8 mouse cellular contexts compared by ENCODE assay signal in the genomic region with DNA sequence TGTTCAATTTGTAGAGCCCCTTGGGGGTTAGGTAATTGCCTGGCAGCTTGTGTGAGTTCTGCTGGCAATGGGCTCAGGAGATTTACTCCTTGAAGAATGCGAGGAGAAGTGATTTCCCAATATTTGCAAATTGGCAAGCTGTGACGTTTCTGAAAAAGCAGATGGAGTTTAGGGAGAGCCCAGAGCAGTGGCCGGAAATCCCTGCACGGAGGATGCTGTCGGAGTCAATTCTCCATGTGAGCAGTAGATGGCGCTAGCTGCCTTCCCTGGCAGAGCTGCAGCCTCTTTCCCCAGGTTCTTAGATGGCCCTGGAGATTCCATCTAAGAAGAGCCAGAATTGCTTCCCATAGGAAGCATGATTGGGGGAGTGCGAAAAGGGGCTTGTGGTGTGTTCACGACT. TPM values are rescaled to one million over a fixed set of nuclear protein-coding genes. Genes with fewer than 3 reads are reported as not detected.
DNase-seq lines count a peak whose midpoint lies in the region; ATAC-seq and TF ChIP-seq lines count a peak whose summit lies in the region.

No protein-coding gene starts in this region.

- H3K9ac ChIP-seq in embryonic facial prominence, embryonic 12.5 days: no peak overlapping the region
- no peak overlapping the region for H3K9ac ChIP-seq in heart, adult 2 months (ENCODE audit: low read depth, low read length)
- no peak overlapping the region for H3K9ac ChIP-seq in kidney, embryonic 15.5 days
- H3K9ac ChIP-seq in limb, embryonic 14.5 days (ENCODE audit: low read depth, low read length, severe bottlenecking): no peak overlapping the region
- no peak overlapping the region for H3K9ac ChIP-seq in stomach, embryonic 14.5 days (replicated peaks; ENCODE audit: low read depth, low read length)

- H3K79me3 ChIP-seq in C2C12 (ENCODE audit: low read depth): no peaks in the 10 kb centered on the region

- no peak overlapping the region for H3K4me3 ChIP-seq in C2C12 (ENCODE audit: insufficient read depth, poor library complexity, severe bottlenecking)
- H3K4me3 ChIP-seq in embryonic facial prominence, embryonic 12.5 days: no peak overlapping the region
- no peak overlapping the region for H3K4me3 ChIP-seq in heart, adult 2 months
- H3K4me3 ChIP-seq in kidney, embryonic 15.5 days (replicated peaks): no peak overlapping the region
- no peak overlapping the region for H3K4me3 ChIP-seq in limb, embryonic 14.5 days (replicated peaks; ENCODE audit: low read length)
- H3K4me3 ChIP-seq in stomach, embryonic 14.5 days (ENCODE audit: low read depth, low read length): no peak overlapping the region

- H3K79me2 ChIP-seq in C2C12 (ENCODE audit: control insufficient read depth, insufficient read depth): no peaks in the 10 kb centered on the region
- H3K79me2 ChIP-seq in heart, adult 2 months (replicated peaks; ENCODE audit: control insufficient read depth, insufficient read depth, low read length): no peaks in the 10 kb centered on the region

- H3K27me3 ChIP-seq in C2C12 (ENCODE audit: control insufficient read depth, insufficient read depth, insufficient read length): peaks cover 53% of the 10 kb centered on the region
- no peaks in the 10 kb centered on the region for H3K27me3 ChIP-seq in embryonic facial prominence, embryonic 12.5 days
- no peaks in the 10 kb centered on the region for H3K27me3 ChIP-seq in heart, adult 2 months (ENCODE audit: control insufficient read depth, insufficient read depth, low read length)
- peaks cover 13% of the 10 kb centered on the region for H3K27me3 ChIP-seq in kidney, embryonic 15.5 days
- no peaks in the 10 kb centered on the region for H3K27me3 ChIP-seq in limb, embryonic 14.5 days (ENCODE audit: control insufficient read depth, insufficient read depth, low read length)
- no peaks in the 10 kb centered on the region for H3K27me3 ChIP-seq in stomach, embryonic 14.5 days (ENCODE audit: control insufficient read depth, insufficient read depth, low read length)

- H3K36me3 ChIP-seq in C2C12 (ENCODE audit: control insufficient read depth, insufficient read depth): no peaks in the 10 kb centered on the region
- no peaks in the 10 kb centered on the region for H3K36me3 ChIP-seq in embryonic facial prominence, embryonic 12.5 days
- H3K36me3 ChIP-seq in heart, adult 2 months (ENCODE audit: control insufficient read depth, insufficient read depth, low read length): no peaks in the 10 kb centered on the region
- no peaks in the 10 kb centered on the region for H3K36me3 ChIP-seq in kidney, embryonic 15.5 days
- no peaks in the 10 kb centered on the region for H3K36me3 ChIP-seq in limb, embryonic 14.5 days (ENCODE audit: control insufficient read depth, insufficient read depth, low read length)
- no peaks in the 10 kb centered on the region for H3K36me3 ChIP-seq in stomach, embryonic 14.5 days (ENCODE audit: control insufficient read depth, insufficient read depth, low read length)

- peak; percentile 87 for TF ChIP-seq CTCF in C2C12 (IDR thresholded peaks at IDR 0.05; ENCODE audit: control insufficient read depth, insufficient read depth, insufficient read length)
- peak; percentile 96 for TF ChIP-seq CTCF in heart, adult 2 months (IDR thresholded peaks at IDR 0.05)

- ATAC-seq in embryonic facial prominence, embryonic 12.5 days (ENCODE audit: insufficient number of reproducible peaks, insufficient read depth, low FRiP score, low TSS enrichment): no peak
- ATAC-seq in kidney, embryonic 15.5 days (replicated peaks; ENCODE audit: low FRiP score): peak; percentile 65
- ATAC-seq in limb, embryonic 14.5 days (ENCODE audit: low FRiP score, low read depth): peak; percentile 26
- peak; percentile 61; the same call in 1 of the 2 replicates for ATAC-seq in stomach, embryonic 14.5 days (ENCODE audit: insufficient number of reproducible peaks, insufficient read depth, low FRiP score, low read depth)

- peak; percentile 84; the same call in 1 of the 2 replicates for TF ChIP-seq EP300 in heart, adult 2 months (IDR thresholded peaks at IDR 0.05; ENCODE audit: insufficient read depth, low read depth, low read length)

- H3K27ac ChIP-seq in embryonic facial prominence, embryonic 12.5 days: no peak overlapping the region
- no peak overlapping the region; the same call in 1 of the 2 replicates for H3K27ac ChIP-seq in heart, adult 2 months
- no peak overlapping the region for H3K27ac ChIP-seq in kidney, embryonic 15.5 days
- H3K27ac ChIP-seq in limb, embryonic 14.5 days (replicated peaks; ENCODE audit: low read depth, low read length): no peak overlapping the region
- no peak overlapping the region for H3K27ac ChIP-seq in stomach, embryonic 14.5 days (ENCODE audit: low read length)

- TF ChIP-seq POLR2A in heart, adult 2 months (IDR thresholded peaks at IDR 0.05; ENCODE audit: insufficient read depth, low read depth, low read length): no peak
- no peak for TF ChIP-seq POLR2A in limb, embryonic 14.5 days (IDR thresholded peaks at IDR 0.05; ENCODE audit: borderline replicate concordance, extremely low read depth, insufficient read depth, insufficient read length)

- WGBS in embryonic facial prominence, embryonic 12.5 days: 3% methylated on average over 8 of the region's 8 CpGs
- WGBS in heart, adult 2 months: 2% methylated on average over 8 of the region's 8 CpGs
- WGBS in kidney, embryonic 15.5 days: 3% methylated on average over 8 of the region's 8 CpGs
- 5% methylated on average over 8 of the region's 8 CpGs for WGBS in limb, embryonic 14.5 days
- 3% methylated on average over 8 of the region's 8 CpGs for WGBS in stomach, embryonic 14.5 days

- no peaks in the 10 kb centered on the region for H3K9me3 ChIP-seq in embryonic facial prominence, embryonic 12.5 days
- no peaks in the 10 kb centered on the region for H3K9me3 ChIP-seq in kidney, embryonic 15.5 days (replicated peaks)
- no peaks in the 10 kb centered on the region for H3K9me3 ChIP-seq in limb, embryonic 14.5 days (ENCODE audit: control insufficient read depth, low read length)
- H3K9me3 ChIP-seq in stomach, embryonic 14.5 days (ENCODE audit: control insufficient read depth, low read depth, low read length): no peaks in the 10 kb centered on the region

- peak; percentile 64 for DNase-seq in adrenal gland, postnatal 25 days
- DNase-seq in heart, adult 2 months: peak; percentile 76 to 83
- DNase-seq in limb, embryonic 14.5 days (ENCODE audit: low spot score): peak; percentile 68
- peak; percentile 58 for DNase-seq in naive thymus-derived CD4-positive, alpha-beta T cell, adult 2 months (ENCODE audit: low read depth)

- H3ac ChIP-seq in C2C12 (ENCODE audit: control insufficient read depth, insufficient read length, low read depth): no peak overlapping the region

- H3K4me2 ChIP-seq in embryonic facial prominence, embryonic 12.5 days (replicated peaks): 0 out of 2 replicates have a peak overlapping the region, but pooled peaks have one; percentile 3
- H3K4me2 ChIP-seq in kidney, embryonic 15.5 days: no peak overlapping the region
- H3K4me2 ChIP-seq in limb, embryonic 14.5 days (replicated peaks; ENCODE audit: low read depth, low read length, severe bottlenecking): no peak overlapping the region; the same call in 1 of the 2 replicates
- no peak overlapping the region for H3K4me2 ChIP-seq in stomach, embryonic 14.5 days (replicated peaks; ENCODE audit: low read depth, low read length)

- H3K4me1 ChIP-seq in embryonic facial prominence, embryonic 12.5 days: 0 out of 2 replicates have a peak, but pooled peaks cover 4% of the 10 kb centered on the region
- H3K4me1 ChIP-seq in heart, adult 2 months (ENCODE audit: control insufficient read depth, insufficient read depth, low read length): no peaks in the 10 kb centered on the region; the same call in 1 of the 2 replicates
- peaks cover 14% of the 10 kb centered on the region for H3K4me1 ChIP-seq in kidney, embryonic 15.5 days
- H3K4me1 ChIP-seq in limb, embryonic 14.5 days (ENCODE audit: control insufficient read depth, insufficient read depth, low read length): peaks cover 14% of the 10 kb centered on the region; the same call in 1 of the 2 replicates
- H3K4me1 ChIP-seq in stomach, embryonic 14.5 days (ENCODE audit: control insufficient read depth, insufficient read depth, low read length): 0 out of 2 replicates have a peak, but pooled peaks cover 4% of the 10 kb centered on the region

- intact Hi-C loops in heart, adult 2 months (cut with DNase I): loop anchor here (2.0 kb wide), 1 partner anchor 345 kb away; no protein-coding TSS in a partner anchor

TF ChIP-seq in C2C12, 6 proteins besides CTCF, POLR2A, EP300 and RAD21:
- TF ChIP-seq CEBPB (IDR thresholded peaks at IDR 0.05; ENCODE audit: low read depth) (no peak), MYOD1 (IDR thresholded peaks at IDR 0.05; ENCODE audit: control insufficient read depth, insufficient read length, low read depth) (no peak), USF1 (IDR thresholded peaks at IDR 0.05; ENCODE audit: low read depth) (no peak)

RNA-seq across cellular contexts. Expression of a gene that starts 59.1 kb away (rescaled TPM):
- polyA plus RNA-seq in C2C12 (2012; fragmentation: generic; extraction: Trizol): 45.2 TPM
- 60.7 and 70.8 TPM in 2 replicates for total RNA-seq in adrenal gland, postnatal 25 days (2021)
- polyA plus RNA-seq in embryonic facial prominence, embryonic 12.5 days (2016; fragmentation: Nextera tagmentation; extraction: Ambion mirVana): 57.5 and 72.7 TPM in 2 replicates
- total RNA-seq in heart, adult 2 months (2021): 10 to 100 TPM; 92.3 to 100.0 TPM
- 115 and 189 TPM in 2 replicates for polyA plus RNA-seq in heart, adult 2 months (2012; rRNA removed)
- polyA plus RNA-seq in kidney, embryonic 15.5 days (2015; fragmentation: Nextera tagmentation; extraction: Ambion mirVana): 82.0 and 82.7 TPM in 2 replicates
- 47.4 and 48.1 TPM in 2 replicates for polyA plus RNA-seq in limb, embryonic 14.5 days (2012; rRNA removed)
- 100 and 112 TPM in 2 replicates for polyA plus RNA-seq in limb, embryonic 14.5 days (2014; fragmentation: Nextera tagmentation; extraction: Ambion mirVana)
- polyA plus RNA-seq in stomach, embryonic 14.5 days (2014; fragmentation: Nextera tagmentation; extraction: Ambion mirVana): 89.7 and 93.6 TPM in 2 replicates
